23 mouse cellular contexts compared by ENCODE assay signal in genomic region chr15:4119962-4120361, GRCm38 (mm10).
DNase-seq lines count a peak whose midpoint lies in the region; ATAC-seq and TF ChIP-seq lines count a peak whose summit lies in the region.
"Had no signal": no experiment of that assay in that cellular context is flagged by ENCODE, and none has a peak within 500 bp of the region (broad histone marks: within the 10 kb centered on the region; RNA-seq: fewer than 3 reads in every experiment).

No protein-coding gene starts in this region.

- no peak for TF ChIP-seq CTCF in layer of hippocampus, adult 2 months (conservative IDR thresholded peaks at IDR 0.05)

- H3K4me3 ChIP-seq in layer of hippocampus, adult 2 months = no peak overlapping the region
- H3K4me3 ChIP-seq: embryonic facial prominence, embryonic 10.5 days; embryonic facial prominence, embryonic 12.5 days; forebrain, embryonic 13.5 days; forebrain, embryonic 15.5 days had no signal

- peak; percentile 82 for ATAC-seq in frontal cortex, adult (ENCODE audit: low TSS enrichment)
- ATAC-seq: activated CD4-positive, CD25-positive, alpha-beta regulatory T cell, adult 4 months; CD4-positive, CD25-positive, alpha-beta regulatory T cell, adult 4 months; forebrain, embryonic 13.5 days; forebrain, embryonic 15.5 days; forebrain, postnatal 0 days; Patski had no signal

- DNase-seq in frontal cortex, postnatal 25 days (ENCODE audit: low spot score in 2 of 2) = no peak
- no peak for DNase-seq in layer of hippocampus, adult 2 months (ENCODE audit: low spot score in 2 of 2)
- DNase-seq in layer of hippocampus, postnatal 36 days = no peak
- peak; percentile 55 for DNase-seq in brain, adult 2 months (ENCODE audit: low read depth, low spot score)
- DNase-seq: adrenal gland, adult 8-10 months; adrenal gland, postnatal 14 days; adrenal gland, postnatal 36 days; B cell, adult 2 months; cerebellum, adult 11 months; cerebellum, adult 18-20 months; cerebellum, adult 8-10 months; cerebellum, adult 9-11 months; cerebellum, postnatal 14 days; cerebellum, postnatal 36 days; forebrain, postnatal 0 days had no signal

- H3K27ac ChIP-seq in layer of hippocampus, adult 2 months = 0 out of 2 replicates have a peak overlapping the region, but pooled peaks have one; percentile 11
- H3K27ac ChIP-seq: embryonic facial prominence, embryonic 10.5 days; embryonic facial prominence, embryonic 12.5 days; forebrain, embryonic 13.5 days; forebrain, embryonic 15.5 days had no signal
